Mouse (Mus musculus) CD4-positive, CD25-positive, alpha-beta regulatory T cell, adult 2 months (primary cell): ENCODE measurements around the gene Txnrd3.

Source experiments
- DNase-seq: peaks from one replicate; pipeline ENCODE4 v3.0.0-alpha.2; 2012; ENCODE audit warnings: low read depth, low spot score

Txnrd3 gene

GRCm38 (mm10) chr6:89655011-89655410, 11.2 kb downstream of the Txnrd3 start:
- no peak for DNase-seq

DNA sequence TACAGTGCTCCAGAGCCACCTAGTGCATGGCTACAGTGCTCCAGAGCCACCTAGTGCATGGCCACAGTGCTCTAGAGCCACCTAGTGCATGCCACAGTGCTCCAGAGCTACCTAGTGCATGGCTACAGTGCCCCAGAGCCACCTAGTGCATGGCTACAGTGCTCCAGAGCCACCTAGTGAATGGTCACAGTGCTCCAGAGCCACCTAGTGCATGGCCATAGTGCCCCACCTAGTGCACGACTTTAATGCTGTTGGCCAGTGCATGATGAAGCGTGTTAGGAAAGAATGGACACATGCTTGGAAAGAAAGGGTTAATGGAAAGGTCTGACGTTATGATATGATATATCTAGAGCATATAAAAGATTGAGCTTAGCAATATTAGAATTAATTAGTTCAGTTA, 14.6 kb downstream of the Txnrd3 start:
- no peak for DNase-seq

GRCm38 (mm10) chr6:89658931-89659330, 15.1 kb downstream of the Txnrd3 start:
- no peak for DNase-seq

- DNase-seq: peak; percentile 52
Measured at GRCm38 (mm10) chr6:89659692-89660423, 16.1 kb downstream of the Txnrd3 start.

GRCm38 (mm10) chr6:89660490-89660889, 16.7 kb downstream of the Txnrd3 start:
- DNase-seq: no peak

DNA sequence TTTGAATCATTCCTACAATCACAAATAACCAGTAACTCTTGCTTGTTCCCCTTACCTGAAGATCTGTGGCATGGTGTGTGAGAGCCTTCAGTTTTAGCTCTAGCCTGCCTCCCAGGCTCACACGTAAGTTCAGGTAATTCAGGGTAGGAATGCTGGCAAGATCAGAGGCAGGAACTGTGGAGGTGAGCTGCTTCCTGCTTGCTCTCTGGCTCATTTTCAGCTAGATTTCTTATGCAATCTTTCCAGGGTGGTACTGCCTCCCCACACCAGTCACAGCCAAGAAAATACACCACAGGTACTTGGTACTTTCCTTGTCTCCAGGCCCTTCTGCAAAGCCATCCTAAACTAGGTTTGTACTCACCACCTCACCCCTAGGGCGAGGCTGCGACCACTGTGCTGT, 18.7 kb downstream of the Txnrd3 start:
- DNase-seq: no peak

GRCm38 (mm10) chr6:89665155-89665554, 21.4 kb downstream of the Txnrd3 start:
- no peak for DNase-seq

DNA sequence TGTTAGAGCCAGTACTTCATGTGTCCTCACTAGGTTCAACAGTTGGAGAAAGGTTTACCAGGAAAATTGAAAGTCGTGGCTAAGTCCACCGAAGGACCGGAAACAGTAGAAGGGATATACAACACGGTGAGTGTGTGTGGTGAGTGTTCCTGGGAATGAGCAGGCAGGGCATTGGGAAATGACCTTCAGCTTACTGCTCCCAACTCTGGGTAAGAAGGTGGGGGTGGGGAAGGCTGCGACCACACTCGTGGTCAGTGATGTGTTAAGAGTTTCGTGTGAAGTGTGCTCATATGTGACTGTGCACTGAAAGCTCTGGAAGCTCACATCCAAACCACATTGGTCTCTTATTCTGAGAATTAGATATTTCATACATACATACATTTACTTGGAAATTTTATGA, 21.9 kb downstream of the Txnrd3 start:
- no peak for DNase-seq

DNA sequence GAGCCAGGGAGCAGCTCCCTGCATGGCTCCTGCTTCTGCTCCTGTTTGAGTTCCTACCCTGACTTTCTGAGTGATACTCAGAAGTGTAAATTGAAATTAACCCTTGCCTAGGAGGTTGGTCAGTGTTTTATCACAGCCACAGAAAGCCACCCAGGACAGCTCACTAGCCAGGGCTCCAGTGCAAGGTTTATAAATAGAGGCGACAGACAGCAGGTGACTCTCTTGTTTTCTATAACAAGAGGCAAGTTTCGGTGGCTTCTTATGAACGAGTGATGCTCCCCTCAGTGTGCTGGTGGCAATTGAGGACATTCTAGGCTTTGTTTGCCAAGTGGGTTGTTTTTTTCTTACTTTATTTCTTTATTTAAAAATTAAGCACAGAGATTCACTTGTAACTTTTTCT, 23.2 kb downstream of the Txnrd3 start:
- DNase-seq: no peak

DNA sequence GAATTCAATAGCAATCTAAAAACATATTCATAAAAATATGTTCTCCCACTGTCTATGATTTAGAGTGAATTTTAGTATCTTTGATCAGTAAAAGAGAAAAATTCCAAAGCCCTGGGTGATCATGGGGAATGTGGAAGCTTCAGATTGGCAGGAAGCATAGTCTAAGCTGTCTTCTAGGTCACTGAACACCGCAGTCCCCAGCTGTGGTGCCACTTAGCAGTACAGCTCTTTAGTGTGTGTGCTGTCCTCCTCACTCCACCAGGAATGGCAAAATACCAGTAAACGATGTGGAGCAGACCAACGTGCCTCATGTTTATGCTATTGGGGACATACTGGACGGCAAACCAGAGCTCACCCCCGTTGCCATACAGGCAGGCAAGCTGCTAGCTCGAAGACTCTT, 25.8 kb downstream of the Txnrd3 start:
- DNase-seq: no peak

DNA sequence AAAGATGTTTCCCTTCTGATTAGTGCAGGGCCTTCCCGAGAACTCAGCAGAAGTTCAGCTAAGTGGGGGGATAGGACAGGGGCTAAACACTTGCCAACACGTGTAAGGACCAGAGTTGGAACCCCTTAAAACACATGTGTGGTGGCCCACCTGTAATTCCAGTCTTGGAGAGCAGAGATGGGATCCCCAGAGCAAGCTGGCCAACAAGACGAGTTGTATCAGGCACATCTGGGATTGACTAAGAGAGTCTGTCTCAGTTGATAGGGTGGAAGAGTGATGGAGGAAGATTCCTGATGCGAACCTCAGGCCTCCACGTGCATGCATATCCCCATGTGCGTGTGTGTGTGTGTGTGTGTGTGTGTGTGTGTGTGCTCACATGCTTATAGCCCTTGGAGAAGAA, 27.6 kb downstream of the Txnrd3 start:
- no peak for DNase-seq

DNA sequence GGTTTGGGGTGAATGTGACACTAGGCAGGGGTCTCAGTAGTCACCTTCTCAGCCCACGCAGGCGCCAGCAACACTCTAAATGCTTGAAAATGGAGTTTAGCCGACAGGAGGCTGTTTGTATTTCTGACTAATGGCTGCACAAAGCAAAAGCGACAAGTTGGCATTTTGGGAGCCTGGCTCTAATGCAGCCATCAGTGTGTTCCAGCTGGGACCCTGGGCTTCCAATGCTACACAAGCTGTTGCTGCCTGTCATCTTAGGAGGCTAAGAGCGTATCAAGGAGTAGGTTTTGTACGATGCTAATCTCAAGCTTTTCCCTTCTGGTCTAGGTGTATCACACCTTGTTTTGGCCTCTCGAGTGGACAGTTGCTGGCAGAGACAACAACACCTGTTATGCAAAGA, 28.9 kb downstream of the Txnrd3 start:
- DNase-seq: no peak

DNA sequence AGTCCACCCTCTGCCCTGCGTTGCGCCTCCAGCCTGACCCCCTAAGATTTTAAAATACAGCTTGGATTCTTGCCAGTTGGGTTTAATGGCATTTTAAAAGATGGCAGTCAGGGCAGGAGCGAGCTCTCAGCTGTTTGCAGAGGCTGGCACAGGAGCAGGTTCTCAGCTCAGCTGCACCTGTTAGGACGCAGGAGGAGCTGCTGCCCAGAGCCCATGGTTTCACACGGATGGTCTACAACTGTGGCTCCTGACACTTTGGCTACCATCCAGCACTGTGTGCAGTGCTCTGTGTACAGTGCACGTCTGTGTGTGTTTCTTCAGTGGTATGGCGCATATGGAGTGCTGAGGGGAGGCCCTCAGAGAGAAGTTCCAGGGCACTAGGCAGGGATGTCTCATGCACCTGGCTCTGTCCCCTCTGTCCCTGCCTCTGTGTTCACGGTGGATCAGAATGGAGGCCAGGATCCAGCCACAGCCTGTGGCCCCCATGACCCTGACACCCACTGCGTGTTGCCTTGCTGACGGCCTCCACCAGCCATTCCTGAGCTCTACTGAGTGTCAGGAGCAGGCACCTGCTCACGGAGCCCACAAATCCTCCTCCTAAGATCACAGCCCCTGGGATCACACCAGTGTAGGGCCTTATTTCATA, 29.5 kb downstream of the Txnrd3 start:
- DNase-seq: no peak

DNA sequence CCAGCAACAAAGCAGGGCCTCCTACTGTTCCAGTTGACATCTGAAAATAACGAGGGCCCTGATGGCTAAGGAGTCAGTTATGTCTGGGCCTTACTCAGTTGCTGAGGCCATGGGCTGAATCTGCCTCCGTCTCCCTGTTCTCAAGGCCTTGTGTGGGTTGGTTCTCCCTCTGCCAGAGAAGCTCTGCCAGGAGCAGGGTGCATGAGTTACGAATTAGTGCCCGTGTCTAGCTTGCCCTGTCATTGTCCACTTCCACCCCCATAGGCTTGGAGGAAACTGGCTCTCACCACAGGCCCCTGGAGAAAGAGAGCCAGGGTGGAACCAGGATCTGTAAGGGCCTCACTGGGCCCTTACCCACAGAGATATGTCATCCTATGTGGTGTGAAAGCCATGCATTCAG, 34.7 kb downstream of the Txnrd3 start:
- no peak for DNase-seq

GRCm38 (mm10) chr6:89679291-89679835, 35.6 kb downstream of the Txnrd3 start:
- peak; percentile 76 for DNase-seq

DNA sequence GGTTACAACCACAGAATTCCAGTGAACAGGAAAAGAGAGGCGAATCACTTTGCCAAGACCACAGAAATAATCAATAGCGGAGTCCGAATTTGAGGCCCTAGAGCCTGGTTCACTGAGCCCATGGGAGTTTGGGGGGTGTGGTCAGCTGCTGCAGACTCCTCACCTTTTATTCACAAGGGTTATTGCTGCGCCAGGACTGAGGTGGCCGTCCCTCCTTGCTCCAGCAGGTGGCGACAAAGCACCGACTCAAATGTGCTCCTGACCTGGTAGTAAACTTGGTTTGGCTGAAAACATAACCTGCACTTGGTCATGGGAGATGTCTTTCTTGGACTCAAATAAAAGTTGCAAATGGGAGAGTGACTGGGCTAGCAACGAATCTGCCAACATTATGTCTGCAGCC, 36.4 kb downstream of the Txnrd3 start:
- DNase-seq: peak; percentile 78

- no peak for DNase-seq
Measured at GRCm38 (mm10) chr6:89684231-89684630, 40.4 kb downstream of the Txnrd3 start.

- DNase-seq: no peak
Measured at GRCm38 (mm10) chr6:89687100-89687499, 43.3 kb downstream of the Txnrd3 start.

DNA sequence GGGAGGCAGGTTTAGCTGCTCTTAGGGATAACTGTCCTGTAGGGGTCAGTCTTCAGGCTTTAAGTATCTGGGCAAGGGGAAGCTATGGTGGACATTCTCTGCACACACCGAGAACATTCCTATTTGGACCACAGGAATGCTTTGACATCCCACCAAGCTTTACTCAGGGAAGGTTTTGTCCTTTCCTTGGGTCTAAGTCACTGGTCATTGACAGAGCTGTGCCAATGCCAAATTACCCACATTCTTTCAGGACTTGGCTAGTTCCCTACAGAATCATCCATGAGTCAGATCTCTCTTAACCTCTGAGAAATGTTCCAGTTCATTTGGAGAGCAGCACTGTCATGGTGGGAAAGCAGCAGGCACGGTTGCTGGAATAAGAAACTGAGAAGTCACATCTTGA, 62.8 kb downstream of the Txnrd3 start:
- no peak for DNase-seq

- DNase-seq: no peak
Measured at GRCm38 (mm10) chr6:89707240-89707639, 63.5 kb downstream of the Txnrd3 start, which contains the start of gene Vmn1r40. Gene Vmn1r40, plus strand, starts transcription at chr6:89707540.

GRCm38 (mm10) chr6:89718051-89718450, 74.3 kb downstream of the Txnrd3 start:
- DNase-seq: no peak
